Mouse (Mus musculus): Measurements from ENCODE around the gene Rcvrn. TPM values are rescaled to one million over a fixed set of nuclear protein-coding genes. Genes with fewer than 3 reads are reported as not detected.

Gene Rcvrn
- polyA plus RNA-seq, 2 experiments from 2014 or later: not detected

DNA sequence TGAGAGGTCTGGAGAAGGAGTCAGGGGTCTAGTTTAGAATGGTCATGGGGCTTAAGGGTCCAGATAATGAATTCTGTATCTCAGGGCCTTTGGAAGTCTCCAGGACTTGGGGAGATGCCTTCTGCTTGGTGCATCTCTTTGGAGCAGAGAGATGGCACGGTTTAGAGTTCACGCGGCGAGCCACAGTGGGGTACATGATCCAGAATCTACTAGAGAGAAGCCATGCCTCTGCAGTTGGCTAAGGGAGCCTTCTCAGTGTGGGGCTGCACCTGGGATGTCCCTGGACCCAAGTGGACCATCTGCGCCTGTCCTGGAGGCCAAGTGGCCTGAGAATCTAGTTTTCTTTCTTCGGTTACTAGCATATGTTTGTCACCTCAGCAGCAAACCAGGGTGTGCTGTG is 25.1 kb upstream of the Rcvrn start:
- no peak for ATAC-seq

DNA sequence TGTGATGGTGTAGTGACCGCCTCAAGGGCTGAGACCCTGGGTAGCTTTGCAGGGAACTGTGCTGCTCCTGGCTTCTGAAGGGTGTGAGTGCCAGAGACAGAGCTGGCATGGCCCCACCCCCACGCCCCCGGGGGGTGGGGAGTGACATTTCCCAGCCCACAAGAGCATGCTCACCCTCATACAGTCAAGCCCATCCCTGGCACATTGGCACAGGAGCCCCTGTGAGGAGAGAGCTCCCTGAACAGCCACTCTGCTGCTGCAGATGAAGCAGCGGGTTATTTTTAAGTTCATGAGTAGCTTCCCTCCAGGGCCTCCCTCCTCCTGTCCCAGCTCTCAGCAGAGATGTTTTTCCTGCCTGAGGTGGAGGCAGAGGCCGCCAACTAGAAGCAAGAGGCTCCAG is 23.0 kb upstream of the Rcvrn start:
- no peak for ATAC-seq

DNA sequence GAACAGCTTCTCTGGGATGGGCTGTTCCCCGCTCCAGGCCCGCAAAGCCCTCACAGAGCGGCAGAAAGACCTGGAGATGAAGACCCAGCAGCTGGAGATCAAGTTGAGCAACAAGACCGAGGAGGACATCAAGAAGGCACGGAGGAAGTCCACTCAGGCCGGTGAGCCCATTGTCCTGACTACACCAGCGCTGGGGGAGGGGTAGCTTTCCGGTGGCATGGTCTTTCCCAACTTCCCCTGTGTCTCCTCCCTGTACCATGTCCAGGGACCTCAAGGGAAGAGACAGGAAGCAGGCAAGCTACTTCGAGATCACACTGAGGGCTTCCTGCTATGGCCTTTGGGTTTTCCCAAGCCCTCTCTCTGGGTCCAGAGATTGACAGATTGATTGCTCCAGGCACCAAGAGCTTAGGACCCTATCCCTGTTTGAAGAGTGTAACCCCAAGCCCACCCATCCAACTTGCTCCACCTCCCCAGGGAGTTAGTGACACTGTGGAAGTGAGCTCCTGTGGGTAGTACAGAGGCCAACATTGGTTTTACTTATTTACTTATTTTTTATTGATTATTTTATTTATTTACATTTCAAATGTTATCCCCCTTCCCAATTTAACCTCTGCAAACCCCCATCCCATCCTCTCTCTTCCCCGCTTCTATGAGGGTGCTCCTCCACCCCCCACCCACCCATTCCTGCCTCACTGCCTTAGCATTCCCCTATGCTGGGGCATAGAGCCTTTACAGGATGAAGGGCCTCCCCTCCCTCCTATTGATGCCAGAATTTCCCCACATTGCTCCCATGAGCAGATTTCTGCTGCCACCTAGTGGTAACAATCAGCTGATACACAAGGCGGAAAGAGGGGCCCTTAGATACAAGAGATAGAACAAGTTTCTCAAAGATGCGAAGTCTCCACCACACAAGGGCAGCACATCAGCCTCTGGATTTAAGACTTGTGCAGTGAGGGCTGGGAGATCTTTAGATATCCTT is 19.3 kb upstream of the Rcvrn start:
- no peak for ATAC-seq

DNA sequence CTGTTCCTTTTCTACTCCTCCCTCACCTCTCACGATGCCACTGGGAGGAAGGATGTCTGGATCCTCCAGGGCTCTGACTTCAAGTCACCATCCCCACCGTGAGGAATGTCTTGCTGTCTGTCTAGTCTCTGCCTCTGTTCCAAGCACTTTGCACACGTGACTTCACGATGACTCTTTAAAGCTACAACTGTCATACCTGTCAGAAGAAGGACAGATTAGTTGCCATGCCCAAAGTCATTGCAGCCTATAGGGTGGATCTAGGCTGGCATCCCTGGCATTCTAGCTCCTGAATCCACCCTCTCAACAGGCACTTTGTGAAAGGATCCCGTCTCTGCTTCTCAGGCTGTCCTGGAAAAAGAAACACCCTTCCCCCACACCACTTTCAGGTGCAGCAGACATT is 15.8 kb upstream of the Rcvrn start:
- no peak for ATAC-seq

DNA sequence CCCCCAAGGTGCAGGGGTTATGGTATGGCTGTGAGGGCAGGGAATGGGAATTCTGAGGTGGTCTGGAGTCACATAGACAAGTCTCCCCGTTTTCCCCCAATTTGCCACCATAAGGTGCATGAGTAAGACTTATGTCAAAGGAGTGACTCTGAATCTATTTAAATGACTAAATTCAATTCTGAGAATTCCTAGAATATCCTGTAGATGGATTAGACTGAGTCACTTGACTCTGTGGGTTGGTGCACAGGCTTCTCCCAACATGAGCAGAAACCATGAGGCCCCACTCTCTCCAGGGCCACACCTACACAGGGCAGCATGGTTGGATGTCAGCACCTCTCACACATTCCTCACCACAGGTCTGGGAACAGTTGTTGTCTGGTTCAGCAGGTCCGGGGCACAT is 15.2 kb upstream of the Rcvrn start:
- no peak for ATAC-seq

DNA sequence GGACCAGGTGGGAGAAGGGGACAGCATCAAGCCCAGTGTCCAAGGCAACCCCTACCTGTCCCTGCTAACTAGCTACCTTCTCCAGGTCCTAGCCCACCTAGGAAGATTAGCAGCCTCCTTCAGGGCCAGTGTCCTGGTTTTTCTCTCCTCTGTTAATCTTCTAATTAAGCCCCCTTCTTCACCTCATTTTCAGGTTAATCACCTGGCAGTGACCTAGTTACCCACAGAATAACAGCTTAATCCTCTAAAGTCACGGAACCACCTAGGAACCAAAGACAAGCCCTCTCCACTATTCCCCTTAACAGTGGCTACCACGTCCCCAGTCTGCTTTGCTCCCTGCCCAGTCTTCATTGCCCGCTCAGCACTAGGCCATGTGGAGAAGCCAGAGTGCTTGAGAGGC is 13.3 kb upstream of the Rcvrn start:
- no peak for ATAC-seq

DNA sequence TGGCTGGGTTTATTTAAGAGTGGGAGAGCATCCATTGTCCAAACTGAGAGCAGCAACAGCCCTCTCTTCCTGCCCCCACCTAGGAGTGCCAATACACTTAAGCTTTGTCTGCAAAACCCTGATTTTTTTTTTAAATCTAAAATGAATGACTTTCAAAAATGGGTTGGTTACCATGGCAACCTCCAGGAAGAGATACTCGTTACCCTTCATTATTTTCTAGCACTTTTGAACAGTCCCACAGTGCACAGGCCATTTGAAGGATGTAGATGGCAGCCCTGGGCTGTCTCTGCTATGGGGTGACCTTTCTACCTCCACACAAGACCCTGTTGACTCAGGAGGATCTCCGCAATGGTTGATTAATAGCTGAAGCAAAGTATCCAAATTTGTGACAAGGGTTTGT is 9.0 kb upstream of the Rcvrn start:
- no peak for ATAC-seq

DNA sequence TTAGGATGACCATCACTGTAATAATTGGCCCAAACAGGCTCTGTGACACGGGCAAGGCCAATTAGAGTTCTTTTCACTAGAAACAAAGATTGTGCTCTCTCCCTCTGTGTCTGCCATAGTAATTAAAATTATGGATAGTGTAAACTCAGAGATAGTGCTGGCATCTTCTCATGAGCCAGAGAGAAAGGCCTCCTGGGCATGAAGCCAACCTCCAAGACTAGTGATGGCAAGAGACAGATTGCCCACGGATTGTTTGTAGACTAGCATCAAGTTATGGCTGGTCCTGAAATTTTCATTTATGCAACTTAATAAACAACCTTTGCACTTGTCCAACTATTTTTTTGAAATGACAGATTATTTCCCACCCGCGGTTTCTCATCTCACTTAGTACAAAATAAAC is 17.9 kb downstream of the Rcvrn start:
- no peak for ATAC-seq

DNA sequence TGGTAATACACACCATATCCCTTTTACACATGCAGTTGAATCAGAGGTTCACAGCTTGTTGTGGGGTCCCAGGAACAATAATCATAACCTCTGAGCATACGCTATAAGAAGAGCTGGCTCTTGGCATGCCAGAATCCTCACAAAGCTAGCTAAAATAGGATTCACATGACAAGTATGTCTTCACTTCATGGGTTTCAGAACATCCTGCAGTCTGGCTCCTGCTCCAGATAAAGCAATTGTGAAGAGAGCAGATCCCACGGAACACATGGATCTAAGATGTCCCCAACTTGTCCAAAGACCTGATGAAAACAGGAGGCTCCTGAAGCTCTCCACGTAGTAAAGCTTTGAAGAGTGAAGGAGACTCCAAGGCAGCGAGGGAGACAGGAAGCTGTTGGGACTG is 20.3 kb downstream of the Rcvrn start:
- ATAC-seq: no peak

DNA sequence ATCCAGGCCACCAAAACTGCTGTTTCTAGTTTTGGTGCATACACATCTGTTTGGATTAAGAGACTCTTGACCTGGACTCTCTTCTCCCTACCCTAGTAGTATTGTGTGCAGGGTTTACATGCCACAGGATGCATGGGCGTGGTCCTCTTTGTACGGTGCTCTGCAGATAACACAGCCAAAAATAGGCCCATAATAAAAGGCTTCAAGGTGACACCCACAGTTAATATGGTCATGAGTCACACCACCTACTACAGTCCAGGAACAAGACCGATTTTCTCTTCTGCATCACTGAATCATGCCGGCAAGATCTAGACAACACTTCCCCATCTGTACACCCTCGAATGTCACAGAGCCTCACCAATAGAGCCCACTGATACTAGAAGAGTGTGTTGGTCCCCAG is 26.4 kb downstream of the Rcvrn start:
- ATAC-seq: no peak

DNA sequence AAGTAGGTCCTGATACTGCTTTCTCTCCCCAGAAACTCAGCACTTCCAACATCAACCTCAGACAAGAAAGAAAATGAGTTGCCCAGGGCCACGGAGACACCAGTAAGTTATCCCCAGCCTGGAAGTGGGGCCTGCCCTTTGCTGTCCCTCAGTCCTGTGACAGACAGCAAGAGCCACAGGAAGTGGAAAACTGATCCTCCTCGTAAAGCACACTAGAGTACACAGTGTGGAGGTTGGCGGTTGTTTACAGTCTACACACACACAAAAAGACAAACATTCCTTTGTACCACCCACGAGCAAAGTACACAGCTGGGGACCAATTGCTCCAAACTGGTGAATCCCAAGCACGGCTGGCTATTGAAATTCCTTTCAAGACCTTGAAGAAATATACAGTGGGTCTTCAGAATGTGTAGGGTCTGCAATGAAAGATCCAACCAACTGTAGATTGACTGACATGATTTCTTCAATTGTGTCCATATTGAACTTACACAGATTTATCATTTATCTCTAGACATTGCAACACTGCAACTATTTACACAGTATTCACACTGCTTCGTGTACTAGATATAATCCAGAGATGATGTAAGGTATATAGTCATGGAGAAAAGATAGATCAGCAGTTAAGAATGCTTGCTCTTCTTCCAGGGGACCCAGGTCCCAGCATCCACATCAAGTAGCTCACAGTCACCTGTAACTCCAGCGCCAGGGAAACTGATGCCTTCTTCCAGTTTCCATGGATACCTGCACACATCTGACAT is 27.5 kb downstream of the Rcvrn start:
- no peak for ATAC-seq

DNA sequence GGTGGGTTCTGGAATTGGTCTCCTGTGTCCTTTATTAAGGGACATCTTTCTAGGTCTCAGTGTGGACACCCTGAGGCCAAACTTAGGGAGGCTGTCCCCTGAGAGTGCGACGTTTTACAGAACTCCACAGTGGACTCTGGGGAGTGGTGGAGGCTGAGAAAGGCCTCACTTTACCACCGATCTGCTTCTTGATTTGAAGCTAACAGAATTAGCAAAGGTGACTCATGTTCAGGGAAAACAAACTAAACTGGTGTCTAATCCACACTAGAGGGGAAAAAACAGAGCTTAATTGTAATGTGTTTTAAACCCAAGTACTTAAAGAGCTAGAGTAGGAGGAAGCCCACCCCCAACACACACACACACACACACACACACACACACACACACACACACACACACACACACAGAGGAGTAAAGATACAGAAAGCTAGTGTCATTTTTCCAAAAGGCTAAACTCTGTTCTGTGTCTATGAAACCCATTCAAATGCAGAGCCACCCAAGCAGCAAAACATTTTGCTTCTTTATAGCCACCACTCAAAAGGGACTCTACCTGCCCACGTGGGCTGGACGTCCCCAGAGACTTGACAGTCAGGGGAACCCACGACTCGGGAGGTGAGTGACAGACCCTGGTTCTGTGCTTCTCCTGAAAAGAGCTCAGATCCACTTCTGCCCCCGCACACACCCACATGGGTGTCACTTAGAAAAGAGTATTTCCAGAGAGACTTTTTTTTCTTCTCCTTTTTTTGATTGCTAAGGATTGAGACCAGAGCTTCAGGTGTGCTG is 28.3 kb downstream of the Rcvrn start:
- no peak for ATAC-seq

DNA sequence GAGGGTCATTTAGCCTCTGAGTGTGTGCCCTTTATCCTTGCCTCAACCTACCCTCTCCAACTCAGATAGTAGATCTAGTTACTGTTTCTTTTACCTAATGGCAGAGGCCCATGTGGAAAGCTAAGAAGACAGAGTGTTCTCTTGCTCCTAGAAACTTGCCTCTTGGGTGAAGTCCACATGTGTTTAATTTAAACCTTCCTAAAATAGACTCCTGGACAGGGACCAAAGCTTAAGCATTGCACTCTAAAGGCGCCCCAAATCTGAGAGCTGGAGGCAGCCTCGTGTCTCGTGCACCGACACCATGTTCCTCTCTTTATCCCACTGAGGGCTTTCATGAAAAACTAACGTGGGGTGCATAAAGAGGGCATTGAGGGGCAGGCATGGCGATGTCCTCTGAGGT is 32.0 kb downstream of the Rcvrn start:
- ATAC-seq: no peak

DNA sequence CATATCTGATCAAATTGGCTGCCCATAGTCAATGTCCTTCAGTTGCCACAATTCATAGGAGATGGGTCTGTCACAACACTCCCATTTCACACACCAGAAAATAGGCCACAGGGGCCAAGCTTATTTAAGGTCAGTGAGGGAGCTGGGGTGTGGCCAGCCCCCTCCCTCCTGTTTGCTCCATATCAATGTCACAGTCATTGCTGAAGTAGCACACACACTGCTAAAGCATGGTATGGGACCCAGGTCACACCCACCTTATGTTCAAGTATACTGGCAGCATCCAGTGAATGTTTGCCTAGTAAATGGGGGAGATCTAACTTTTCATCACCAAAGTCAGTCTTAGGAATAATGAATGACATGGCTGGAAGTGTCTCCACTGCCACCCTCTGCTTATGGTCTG is 33.6 kb downstream of the Rcvrn start:
- no peak for ATAC-seq

DNA sequence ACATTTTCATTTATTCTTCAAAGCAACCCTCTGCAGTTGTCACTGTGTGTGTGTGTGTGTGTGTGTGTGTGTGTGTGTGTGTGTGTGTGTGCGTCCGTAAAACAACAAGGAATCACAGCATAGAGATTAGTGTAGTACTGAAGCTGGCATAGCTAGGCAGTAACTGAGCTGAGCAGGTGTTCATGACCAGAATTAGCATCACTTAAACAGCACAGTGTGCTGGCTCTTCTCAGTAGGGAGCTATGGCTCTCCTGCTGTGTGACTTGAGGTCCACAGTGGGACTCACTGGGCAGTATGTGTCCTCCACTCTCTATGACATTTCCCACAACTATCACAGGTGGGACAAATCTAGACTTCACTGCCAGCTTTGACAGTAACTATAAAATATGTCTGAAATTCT is 35.9 kb downstream of the Rcvrn start:
- ATAC-seq: no peak

DNA sequence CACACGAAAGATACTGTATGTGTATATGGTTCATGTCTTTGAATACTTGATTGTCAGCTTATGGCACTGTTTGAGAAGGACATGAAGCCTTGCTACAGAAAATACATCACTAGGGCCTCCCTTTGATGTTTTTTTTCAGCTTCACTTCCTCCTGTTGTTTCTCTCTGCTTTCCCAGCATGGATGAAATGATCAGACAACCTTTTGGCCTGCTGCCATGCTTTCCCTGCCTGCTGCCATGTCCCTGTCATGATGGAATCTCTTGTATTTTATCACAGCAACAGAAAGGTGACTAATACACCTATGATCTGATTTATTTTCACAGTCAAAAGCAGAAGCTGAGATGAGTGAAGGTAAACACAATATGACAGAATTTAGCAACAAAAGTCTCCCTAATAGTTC is 38.6 kb downstream of the Rcvrn start:
- no peak for ATAC-seq

DNA sequence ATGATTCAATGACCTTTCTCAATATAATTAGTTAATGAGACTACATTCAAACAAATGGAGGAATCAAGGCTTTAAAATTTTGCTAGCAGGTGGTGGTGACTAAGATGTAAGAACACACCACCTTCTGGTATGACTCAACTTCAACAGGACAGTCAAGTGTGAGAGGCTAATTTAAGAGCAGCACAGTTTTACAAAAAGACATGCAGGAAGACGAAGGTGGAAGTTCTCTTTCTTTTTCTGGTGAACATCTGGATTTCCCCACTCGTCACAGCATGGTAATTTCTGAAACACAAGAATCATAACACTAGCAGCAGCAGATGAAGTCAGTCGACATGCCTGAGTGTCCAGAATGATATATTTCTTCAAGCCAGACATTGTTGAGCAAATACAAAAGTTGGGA is 39.5 kb downstream of the Rcvrn start:
- no peak for ATAC-seq

DNA sequence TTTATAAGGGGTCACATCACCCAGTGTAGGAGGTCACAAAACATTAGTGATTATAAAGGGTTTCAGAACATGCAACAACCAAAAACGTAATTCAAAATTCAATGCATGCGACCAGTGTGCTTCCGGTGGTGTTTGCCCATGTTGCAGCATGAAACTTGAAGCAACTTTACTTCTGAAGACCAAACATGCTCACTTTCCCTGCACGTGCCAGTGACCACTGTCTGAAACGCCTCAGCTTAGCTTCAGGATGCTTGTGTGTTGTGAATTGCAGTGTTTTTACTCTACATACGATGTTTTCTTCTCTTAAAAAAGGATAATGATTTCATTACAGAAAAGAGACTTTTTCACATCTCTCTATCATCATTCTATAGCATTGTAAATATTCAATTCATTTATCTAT is 43.2 kb downstream of the Rcvrn start:
- ATAC-seq: no peak

DNA sequence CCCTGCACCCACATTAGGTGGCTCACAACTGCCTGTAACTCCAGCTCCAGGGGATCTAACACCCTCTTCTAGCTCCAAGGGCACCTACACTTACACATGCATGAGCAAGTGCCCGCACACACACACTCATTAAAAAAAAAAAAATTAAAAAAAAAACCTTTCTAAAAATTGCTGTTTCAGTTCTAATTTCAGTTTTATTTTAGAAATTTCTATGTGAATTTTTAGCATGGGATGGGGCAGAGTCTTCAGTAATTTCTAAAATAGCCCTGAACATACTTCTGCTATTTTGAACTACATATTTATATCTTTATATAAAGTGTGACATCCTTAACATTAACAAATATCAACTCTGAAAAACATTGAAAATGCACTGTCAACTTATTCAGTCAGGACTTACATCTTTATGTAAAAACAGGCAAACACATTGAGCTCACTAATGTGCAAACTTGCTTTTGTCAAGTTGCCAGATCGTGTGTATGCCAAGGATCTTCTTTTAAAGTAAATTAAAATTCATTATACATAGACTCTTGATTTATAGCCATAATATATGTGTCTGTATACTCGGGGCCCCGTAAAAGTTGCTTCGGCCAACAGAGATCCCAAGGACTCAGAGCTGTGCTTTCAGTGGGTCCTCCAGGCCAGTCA is 43.8 kb downstream of the Rcvrn start:
- ATAC-seq: no peak

DNA sequence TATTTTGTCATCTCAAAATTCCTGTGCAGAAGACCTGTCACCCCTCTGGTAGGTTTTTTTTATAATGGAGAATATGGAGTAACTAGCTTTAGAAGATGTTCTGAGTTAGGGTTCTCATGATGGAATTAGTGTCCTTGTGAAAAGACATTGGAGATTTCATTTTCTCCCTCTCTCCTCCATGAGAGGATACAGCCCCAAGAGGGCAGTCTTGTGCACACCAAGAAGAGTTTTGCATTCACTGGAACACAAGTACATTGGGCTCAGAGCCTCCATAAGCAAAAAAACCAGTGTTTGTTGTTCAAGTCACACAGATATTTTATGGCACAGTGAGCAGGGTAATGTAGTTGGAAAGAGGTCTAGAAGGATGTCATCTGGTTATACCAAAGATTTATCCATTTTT is 46.4 kb downstream of the Rcvrn start:
- ATAC-seq: no peak
